Mouse (Mus musculus): Measurements from ENCODE around the gene Fbl.

DNA sequence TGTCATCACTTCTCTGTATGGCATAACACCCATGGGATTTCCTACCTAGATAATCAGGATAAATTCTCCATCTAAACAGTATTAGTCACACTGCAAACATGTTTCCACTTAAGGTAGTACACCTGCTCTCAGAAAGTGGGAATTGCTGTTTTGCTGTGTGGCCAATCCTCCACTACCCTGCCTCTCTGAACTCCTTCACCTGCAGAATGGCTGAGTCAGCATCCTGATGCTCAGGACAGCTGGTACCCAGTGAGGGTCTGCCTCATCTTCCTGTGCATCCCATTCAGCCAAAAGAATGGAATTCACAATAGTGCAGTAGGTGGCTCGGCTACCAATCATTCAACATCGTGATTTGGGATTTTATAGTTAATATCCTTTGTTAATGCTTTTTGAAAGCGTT is 9.6 kb upstream of the Fbl start:
- TF ChIP-seq POLR2A (IDR thresholded peaks at IDR 0.05; ENCODE audit: low read depth, low read length), result no peak
- TF ChIP-seq CTCF (IDR thresholded peaks at IDR 0.05; ENCODE audit: extremely low read depth, insufficient read length, insufficient replicate concordance, low read depth, low read length), result no peak

Data from small intestine, adult 2 months (tissue).